Mouse (Mus musculus): ENCODE results near the gene Gid4.
A peak's percentile ranks its signal among the peaks of the same experiment; 100 is the strongest.
"Not testable (repeated sequence)": the region's sequence is repeated elsewhere in the genome, so short reads cannot be mapped to it uniquely, and the experiment has no call there.

Gene Gid4

DNA sequence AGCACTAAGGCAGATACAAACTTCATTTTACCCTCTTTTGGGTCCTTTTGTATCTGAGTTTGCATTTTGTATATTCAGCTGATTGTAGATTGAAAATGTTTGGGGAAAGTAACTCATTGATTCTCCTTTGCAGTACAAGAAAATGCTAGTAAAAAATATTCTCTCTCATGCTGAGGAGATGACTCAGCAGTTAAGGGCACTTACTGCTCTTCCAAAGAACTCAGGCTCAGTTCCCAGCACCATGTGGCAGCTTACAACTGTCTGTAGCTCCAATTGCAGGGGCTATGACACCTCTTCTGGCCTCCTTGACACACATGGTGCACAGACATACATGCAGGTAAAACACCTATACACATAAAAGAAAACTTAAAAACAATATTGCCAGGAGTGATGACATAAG lies 16.6 kb downstream of the Gid4 start:
- no peak for DNase-seq (ENCODE audit: low spot score)

DNA sequence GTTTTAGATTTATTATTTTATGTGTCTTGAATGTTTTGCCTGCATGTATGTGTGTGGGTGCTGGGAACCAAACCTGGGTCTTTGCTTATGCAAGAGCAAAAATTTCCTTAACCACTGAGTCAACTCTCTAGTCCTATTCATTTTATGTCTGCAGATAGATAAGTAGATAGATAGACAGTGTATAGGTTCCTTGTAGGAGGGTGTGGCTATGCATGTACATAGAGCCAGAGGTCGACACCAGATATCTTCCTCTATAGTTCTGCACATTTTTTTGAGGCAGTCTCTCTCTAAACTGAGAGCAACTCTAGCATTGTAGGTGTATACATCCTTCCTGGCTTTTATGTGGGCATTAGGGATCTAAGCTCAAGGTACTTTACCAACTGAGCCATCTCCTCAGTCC lies 18.2 kb downstream of the Gid4 start:
- no peak for DNase-seq (ENCODE audit: low spot score)

DNA sequence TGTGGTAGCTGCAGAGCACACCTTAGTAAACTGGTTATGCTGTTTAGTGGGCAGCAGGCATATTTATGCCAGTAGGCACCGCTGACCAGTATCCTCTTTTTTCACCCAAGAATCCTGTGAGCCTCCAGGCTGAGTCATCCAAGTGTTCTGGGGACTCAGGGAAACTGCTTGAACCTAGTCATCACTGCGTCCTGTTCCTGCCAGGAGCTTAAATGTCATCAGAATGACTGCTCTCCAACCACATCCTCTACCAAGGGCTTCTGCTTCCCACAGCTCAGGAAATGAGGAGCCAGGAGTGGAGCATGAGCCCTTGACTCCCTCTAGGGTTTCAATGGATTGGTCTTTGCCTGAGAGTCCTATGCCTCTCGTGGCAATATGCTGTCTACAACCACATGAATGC lies 19.7 kb downstream of the Gid4 start:
- no peak for DNase-seq (ENCODE audit: low spot score)

DNA sequence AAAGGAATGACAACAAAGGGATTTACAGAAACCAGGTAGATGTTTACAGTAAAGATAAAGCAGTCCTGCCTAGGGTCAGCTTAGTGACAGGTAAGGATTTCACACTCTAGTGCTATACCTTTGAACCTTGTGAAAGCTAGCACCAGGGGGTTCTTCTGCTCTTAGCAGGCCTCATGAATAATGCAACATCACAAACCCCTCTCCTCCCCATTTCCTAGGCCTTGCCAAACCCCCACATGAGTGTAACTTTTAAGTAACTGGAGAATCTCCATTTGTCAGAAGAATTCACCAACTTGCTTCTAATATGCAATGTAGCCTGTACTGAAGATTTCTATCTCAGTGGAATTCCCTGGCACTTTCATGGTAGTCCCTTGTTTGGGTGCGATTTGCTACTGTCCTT lies 22.7 kb downstream of the Gid4 start:
- DNase-seq (ENCODE audit: low spot score) = not testable (repeated sequence)

DNA sequence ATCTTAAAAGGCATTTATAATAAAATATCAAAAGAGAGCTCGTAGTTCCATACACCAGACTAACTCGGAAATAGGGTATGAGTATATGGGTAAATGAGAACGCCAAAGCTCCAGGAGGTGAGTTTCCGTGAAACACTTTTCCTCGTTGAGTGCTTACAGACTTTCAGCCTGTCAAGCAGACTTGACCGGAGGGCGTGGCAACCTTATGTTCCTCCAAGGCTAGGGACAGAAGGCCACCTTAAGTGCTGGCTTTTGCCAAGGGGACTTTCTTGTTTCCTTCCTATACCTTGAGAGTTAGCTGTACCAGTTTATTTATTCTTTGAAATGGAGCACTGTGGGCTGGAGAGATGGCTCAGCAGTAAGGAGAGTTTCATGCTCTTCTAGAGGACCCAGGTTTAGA lies 23.2 kb downstream of the Gid4 start:
- DNase-seq (ENCODE audit: low spot score) = no peak

DNA sequence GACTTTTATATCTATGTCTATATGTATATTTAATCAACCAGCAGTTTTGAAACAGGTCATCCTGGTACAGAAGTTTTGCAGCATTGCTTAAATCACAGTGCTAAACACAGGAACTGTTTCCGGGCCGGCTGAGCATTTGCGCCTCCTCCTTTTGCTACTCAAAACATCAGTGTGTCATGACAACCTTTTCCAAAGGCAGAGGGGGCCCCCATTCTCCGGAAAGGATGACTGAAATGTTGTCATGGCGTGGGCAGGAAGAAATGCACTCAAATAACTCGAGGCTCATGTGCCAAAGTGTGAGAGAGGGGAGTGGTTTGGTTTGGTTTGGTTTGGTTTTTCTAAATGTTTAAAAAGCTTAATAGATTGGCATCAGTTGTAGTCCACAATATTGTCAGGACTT lies 26.0 kb downstream of the Gid4 start:
- DNase-seq (ENCODE audit: low spot score) = no peak

DNA sequence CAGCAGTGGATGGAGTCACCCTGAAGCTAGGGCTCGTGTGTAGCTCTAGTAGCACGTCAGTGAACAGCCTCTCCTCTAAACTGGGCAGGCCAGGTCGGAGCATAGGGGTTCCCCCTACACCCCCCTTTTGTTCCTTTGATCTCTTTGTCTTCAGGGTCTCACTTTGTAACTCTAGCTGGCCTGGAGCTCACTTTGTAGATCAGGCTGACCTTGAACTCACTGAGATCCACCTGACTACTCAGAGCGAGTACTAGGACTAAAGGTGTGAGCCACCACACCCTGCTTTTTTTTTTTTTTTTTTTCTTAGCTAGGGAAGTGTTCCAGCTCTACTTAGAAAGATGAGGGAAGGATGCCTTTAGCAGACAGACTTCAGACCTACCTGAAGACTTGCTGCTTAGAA lies 27.1 kb downstream of the Gid4 start:
- no peak for DNase-seq (ENCODE audit: low spot score)

DNA sequence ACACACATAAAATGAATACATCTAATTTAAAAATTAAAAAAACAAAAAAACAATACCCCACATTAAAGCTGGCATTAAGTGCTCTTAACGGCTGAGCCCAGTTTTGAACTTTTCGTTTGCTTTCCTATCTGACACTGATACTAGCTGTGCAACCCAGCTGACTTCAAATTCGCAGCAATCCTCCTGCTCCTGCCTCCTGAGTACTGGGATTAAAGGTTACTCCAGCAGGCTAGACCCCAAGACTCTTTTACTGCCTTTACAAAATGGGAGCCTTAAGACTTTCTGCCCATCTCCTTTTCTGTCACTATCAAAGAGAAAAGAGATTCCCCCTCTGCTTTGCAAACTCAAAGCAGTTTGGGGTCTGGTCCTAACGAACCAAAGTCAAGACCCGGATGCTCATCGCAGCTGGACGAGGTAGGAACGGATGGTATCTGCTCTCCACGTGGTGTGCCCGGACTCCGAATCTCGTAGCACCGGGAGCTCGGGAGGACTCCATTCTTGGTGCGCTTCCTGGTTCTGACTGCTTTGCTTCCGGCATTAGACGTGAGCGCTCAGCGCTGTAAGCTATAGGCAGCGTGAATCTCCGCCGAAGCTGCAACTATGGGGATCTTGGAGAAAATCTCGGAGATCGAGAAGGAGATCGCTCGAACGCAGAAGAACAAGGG lies 37.3 kb downstream of the Gid4 start, which contains the start of gene Drg2:
Drg2 (plus strand) TSS at position 512 of the 665 bp plus-strand sequence.
- DNase-seq (ENCODE audit: low spot score) = peak; percentile 80

DNA sequence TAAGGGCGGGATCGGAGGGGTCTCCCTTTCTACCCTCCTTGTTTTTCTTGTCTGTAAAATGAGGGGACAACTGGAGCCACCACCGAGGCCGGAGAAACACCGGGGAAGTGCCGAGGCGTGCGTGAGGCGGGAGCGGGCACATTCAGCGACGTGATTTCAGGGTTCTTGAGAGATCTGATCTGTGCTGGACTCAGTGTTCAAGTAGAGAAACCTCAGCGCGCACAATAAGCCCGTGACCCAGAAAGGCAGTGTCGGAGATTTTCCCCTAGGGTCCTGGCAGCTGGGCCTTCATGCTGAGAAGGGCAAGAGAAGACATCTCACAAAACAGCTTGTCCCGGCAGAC lies 37.8 kb downstream of the Gid4 start:
- peak; percentile 21 for DNase-seq (ENCODE audit: low spot score)

DNA sequence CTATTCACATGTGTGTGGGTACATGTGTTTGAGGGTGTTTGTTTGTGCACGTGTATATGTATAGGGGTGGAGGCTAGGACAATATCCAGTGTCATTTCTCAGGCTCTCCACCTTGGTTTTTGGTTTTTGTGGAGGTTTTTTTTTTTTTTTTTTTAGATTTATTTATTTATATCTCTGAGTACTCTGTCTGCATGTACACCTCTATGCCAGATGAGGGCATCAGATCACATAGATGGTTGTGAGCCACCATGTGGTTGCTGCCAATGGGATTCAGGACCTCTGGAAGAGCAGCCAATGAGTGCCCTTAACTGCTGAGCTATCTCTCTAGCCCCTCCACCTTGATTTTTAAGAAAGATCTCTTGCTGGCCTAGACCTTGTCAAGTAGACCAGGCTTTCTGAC lies 41.0 kb downstream of the Gid4 start:
- DNase-seq (ENCODE audit: low spot score) = no peak

DNA sequence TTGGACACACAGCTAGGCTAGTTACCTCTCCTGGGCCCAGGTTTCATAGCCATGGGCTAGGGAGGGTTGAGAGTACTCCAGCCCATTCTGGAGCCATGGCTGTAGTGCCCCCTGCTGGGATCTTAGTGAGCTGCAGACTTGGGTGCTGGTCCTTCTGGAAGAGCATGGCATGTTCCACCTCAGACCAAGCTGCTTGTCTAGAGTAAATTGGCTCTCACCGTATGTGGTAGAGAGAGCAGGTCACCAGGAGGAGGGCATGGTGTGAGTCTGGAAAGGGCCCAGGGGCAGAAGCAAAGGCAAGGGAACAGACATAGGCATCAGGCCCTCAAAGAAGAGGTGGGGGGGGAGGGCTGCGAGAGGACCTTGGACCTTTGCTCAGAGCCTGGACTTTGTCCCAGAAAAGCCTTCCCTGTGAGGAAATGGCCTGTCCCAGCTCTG lies 49.0 kb downstream of the Gid4 start:
- peak; percentile 54 for DNase-seq (ENCODE audit: low spot score)

DNA sequence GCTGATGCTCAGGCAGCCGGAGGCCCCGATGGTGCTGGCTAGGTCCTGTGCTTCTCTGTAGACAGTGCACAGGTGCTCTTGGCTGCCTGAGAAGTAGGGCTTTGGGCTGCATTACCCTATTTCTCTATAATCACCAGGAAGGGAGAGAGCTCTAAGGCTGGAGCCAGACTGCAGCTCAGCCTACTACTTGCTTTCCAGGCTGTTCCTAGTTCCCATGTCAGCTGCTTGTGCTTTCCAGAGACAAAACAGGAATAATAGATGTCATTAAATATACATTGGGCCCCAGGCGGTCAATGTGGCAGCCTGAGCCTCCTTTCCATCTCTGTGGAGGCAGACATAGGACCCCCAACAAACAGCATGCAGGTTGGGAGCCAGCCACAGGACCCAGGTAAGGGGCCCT lies 52.1 kb downstream of the Gid4 start, which contains the start of gene Myo15:
Myo15 (plus strand) TSS at position 301 of the 400 bp plus-strand sequence.
- no peak for DNase-seq (ENCODE audit: low spot score)

DNA sequence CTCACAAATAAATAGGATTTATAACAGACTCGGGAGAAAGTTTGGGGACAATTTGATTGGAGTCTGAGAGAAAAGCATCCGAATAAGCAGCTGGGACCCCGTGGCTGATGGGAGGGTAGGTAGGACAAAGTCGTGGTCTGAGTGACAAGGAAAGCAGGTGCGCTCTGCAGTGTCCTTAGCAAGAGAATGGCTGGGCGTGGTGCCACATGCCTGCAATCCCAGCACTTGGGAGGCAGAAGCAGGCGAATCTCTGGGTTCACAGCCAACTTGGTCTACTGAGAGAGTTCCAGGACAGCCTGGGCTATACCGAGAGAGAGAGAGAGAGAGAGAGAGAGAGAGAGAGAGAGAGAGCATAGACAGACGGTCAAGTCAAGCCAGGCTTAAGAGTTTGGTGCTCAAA lies 53.8 kb downstream of the Gid4 start:
- DNase-seq (ENCODE audit: low spot score) = no peak

DNA sequence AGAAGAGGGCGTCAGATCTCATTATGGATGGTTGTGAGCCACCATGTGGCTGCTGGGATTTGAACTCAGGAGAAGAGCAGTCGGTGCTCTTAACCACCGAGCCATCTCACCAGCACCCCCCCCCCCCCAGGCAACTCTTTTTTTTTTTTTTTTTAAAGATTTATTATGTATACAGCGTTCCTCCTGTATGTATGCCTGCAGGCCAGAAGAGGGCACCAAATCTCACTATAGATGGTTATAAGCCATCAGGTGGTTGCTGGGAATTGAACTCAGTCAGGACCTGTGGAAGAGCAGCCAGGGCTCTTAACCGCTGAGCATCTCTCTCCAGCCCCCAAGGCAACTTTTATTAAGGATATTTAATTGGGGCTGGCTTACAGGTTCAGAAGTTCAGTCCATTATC lies 57.6 kb downstream of the Gid4 start:
- DNase-seq (ENCODE audit: low spot score) = no peak

DNA sequence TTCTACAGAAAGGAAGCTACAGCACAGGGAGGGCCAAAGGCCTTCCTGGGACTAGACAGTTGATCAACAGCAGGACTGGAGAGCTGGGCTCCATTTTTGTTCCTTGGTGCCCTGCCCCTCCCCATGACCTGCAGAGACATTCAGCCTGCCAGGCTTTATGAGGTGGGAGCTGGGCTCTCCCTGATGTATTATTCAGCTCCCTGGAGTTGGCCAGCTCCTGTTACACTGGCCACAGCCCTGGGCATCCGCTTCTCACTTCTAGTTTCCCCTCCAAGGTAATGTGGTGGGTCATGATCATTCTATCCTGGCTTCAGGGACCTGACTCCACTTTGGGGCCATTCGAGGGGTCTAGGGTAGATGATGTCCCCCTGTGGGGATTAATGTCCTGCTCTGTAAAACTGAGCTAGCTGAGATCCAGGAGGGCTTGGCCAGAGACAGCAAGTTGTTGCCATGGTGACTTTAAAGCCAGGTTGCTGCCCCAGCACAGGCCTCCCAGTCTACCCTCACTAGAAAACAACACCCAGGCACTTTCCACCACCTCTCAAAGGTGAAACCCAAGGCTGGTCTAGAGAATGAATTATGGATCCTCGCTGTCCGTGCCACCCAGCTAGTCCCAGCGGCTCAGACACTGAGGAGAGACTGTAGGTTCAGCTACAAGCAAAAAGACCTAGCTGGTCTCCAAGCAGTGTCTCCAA lies 58.9 kb downstream of the Gid4 start:
- DNase-seq (ENCODE audit: low spot score) = no peak

DNA sequence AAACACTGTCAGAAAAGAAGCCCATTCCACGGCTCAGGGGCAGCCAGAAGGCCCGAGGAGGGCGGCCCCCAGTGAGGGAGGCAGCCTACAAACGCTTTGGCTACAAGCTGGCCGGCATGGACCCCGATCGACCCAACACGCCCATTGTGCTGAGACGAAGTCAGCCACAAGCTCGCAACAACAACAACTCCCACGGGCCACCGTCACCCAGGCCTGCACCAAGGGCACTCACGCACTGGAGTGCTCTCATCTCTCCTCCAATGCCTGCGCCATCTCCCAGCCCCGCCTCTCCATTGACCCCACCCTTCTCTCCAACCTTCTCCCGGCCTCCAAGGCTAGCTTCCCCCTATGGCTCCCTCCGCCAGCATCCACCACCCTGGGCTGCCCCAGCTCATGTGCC lies 61.2 kb downstream of the Gid4 start:
- DNase-seq (ENCODE audit: low spot score) = no peak

DNA sequence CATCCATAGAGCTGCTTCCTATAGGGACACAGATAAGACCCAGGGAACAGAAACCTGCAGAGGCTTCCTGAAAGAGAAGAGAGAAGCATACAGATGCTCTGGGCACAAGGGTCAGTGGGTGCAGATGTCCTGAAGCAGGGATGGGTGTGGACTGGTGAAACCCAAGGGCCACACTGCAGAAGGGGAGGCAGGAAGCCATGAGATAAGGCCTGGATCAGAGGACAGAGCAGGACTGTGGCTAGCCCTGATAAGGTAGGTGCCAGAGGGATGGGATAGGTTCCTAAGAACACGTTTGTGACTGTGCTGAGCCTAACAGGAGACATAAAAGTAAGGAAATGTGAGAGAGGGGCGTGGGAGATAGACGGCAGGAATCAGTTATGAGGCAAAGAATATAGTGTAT lies 69.3 kb downstream of the Gid4 start:
- peak; percentile 74 for DNase-seq (ENCODE audit: low spot score)

DNA sequence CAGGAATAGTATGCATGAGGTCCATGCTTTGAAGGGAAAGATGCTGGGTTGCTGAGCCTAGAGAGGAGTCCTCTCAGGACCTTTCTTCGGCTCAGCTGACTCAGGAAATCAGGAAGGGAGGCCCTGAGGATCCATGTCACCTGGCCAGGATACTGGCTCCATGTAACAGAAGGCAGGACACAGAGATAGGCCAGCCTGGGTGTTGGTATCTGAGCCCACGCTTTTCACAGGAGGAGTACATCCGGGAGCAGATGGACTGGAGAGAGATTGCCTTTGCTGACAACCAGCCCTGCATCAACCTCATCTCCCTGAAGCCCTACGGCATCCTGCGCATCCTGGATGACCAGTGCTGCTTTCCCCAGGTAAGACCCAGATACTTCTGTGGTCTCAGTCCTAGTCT lies 75.8 kb downstream of the Gid4 start:
- DNase-seq (ENCODE audit: low spot score) = no peak

DNA sequence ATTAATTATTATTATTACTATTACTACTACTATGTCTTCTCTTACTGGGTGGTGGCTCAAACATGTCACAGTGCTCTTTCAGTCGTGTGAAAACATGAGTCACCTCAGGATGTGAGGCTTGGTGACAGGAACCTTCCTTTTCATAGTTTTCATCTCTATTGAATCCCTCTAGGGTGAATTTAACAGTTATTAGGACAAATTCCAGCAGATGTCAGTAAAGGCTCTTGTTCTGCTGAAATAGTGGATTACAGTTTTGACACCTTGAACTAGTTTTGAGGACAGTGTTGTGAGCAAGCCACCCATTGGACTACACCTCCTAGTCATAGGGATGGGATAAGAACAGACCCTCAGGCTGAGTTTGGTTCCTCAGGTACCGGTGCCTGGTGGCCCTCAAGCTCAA lies 78.7 kb downstream of the Gid4 start:
- DNase-seq (ENCODE audit: low spot score) = no peak

Data from c-Kit-positive CD71-positive TER-119-positive erythroid progenitor cells, embryonic 14.5 days (primary cell).